8 mouse cellular contexts compared by ENCODE assay signal in genomic region chr19:7494187-7495015, GRCm38 (mm10). TPM values are rescaled to one million over a fixed set of nuclear protein-coding genes. Genes with fewer than 3 reads are reported as not detected.
DNase-seq lines count a peak whose midpoint lies in the region; ATAC-seq lines count a peak whose summit lies in the region.

No protein-coding gene starts in this region.

- peak overlapping the region; percentile 62 for H3K4me2 ChIP-seq in hindbrain, embryonic 13.5 days

- H3K9ac ChIP-seq in hindbrain, embryonic 13.5 days = peak overlapping the region; percentile 91

- no peaks in the 10 kb centered on the region for H3K36me3 ChIP-seq in hindbrain, embryonic 13.5 days

- under 1% methylated on average over 76 of the region's 84 CpGs for WGBS in hindbrain, embryonic 13.5 days

- H3K9me3 ChIP-seq in hindbrain, embryonic 13.5 days = no peaks in the 10 kb centered on the region

- peak; percentile 99 for DNase-seq in Muller cell, postnatal 12 days (ENCODE audit: inconsistent ontology term)
- DNase-seq in cerebellum, adult 9-11 months = peak; percentile 99
- DNase-seq in frontal cortex, postnatal 10 days (ENCODE audit: low spot score in 2 of 2) = peak; percentile 95 to 97
- DNase-seq in layer of hippocampus, postnatal 25 days (ENCODE audit: extremely low spot score in 1 of 2, low spot score in 1 of 2) = peak; percentile 81 to 92
- peak; percentile 97 for DNase-seq in lung, postnatal 25 days (ENCODE audit: low spot score)
- peak; percentile 95 for DNase-seq in retina, embryonic 14.5 days (ENCODE audit: low spot score)
- peak; percentile 88 for DNase-seq in thymus, postnatal 4 days

- peak; percentile 96 for ATAC-seq in hindbrain, embryonic 13.5 days (ENCODE audit: low FRiP score)

- H3K27me3 ChIP-seq in hindbrain, embryonic 13.5 days = no peaks in the 10 kb centered on the region

- H3K27ac ChIP-seq in hindbrain, embryonic 13.5 days = peak overlapping the region; percentile 97

- peaks cover 9% of the 10 kb centered on the region for H3K4me1 ChIP-seq in hindbrain, embryonic 13.5 days (replicated peaks)

- H3K4me3 ChIP-seq in hindbrain, embryonic 13.5 days = peak overlapping the region; percentile 76

RNA-seq across cellular contexts. Expression of gene Atl3, which starts 0.6 kb away (rescaled TPM):
- polyA plus RNA-seq in hindbrain, embryonic 13.5 days (2015; fragmentation: Nextera tagmentation; extraction: Ambion mirVana) = 6.9 and 7.9 TPM in 2 replicates
- 10 to 100 TPM; 20.4 to 22.1 TPM for total RNA-seq in layer of hippocampus, postnatal 25 days (2021)

RNA-seq across cellular contexts. Expression of gene Rtn3, which starts 11.3 kb away (rescaled TPM):
- 513 and 532 TPM in 2 replicates for polyA plus RNA-seq in hindbrain, embryonic 13.5 days (2015; fragmentation: Nextera tagmentation; extraction: Ambion mirVana)
- 100 to 1,000 TPM; 798 to 841 TPM for total RNA-seq in layer of hippocampus, postnatal 25 days (2021)

Comparison
In these comparisons a context has a peak if more than half of its experiments do, and no peak if none do; other contexts are left out.
1. Peak in every context shown above with its lines: DNase-seq, ATAC-seq, H3K4me3 ChIP-seq and H3K27ac ChIP-seq.